Mouse (Mus musculus): ENCODE results near the gene Zfp804a. TPM values are rescaled to one million over a fixed set of nuclear protein-coding genes. Genes with fewer than 3 reads are reported as not detected.

The Zfp804a gene
- polyA plus RNA-seq, 1 experiment from 2014 or later, result 0.02 TPM

DNA sequence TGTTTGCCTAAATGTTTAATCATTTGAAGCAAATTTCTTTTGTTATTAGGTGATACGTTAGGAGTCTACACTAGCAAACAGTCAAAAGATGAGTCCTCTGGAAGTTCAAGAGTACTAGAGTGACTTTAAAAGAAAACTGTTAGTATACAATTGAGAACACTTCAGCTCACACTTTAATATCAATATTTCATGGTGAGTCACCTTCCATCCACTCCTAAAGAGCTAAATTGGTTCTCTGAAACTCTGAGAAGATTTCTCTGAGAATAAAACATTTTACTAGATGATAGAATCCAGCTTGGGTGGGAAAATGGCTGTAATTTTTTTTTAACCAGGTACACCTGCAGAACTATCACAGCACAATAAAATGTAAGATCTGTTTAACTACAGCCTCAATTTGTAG, 157.6 kb downstream of the Zfp804a start:
- H3K27me3 ChIP-seq (ENCODE audit: control insufficient read depth, insufficient read depth, low read depth, low read length), result no peaks in the 10 kb centered on the region
- no peak for ATAC-seq (ENCODE audit: low read depth)
- WGBS (ENCODE audit: insufficient replicate concordance), result 64% methylated on average over 1 of the region's 1 CpGs

DNA sequence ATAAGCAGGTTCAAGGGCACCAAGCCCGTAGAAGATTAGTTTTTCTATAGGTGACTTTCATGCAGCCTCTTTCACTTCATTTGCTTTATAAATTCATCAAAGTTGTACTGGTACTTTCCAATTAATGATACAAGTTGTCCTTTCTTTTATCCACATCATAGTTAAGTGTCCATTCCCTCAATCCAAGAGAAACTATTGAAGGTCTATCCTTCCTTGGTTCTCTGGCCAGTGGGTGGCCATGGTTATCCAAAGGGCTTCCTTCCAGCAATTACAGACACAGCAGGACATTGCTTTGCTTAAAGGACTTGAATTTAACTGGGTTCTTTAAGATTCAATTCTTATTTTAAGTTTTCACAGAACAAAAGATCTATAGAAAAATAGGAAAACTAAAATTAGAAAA, 158.9 kb downstream of the Zfp804a start:
- Histone ChIP-seq H3K36me3 (ENCODE audit: control insufficient read depth, insufficient read depth) (no peaks in the 10 kb centered on the region), H3K4me2 (ENCODE audit: low read depth, low read length) (no peak overlapping the region), H3K27ac (ENCODE audit: low read length) (no peak overlapping the region), H3K4me1 (ENCODE audit: control insufficient read depth, low read depth, low read length) (no peaks in the 10 kb centered on the region), H3K27me3 (ENCODE audit: control insufficient read depth, insufficient read depth, low read depth, low read length) (no peaks in the 10 kb centered on the region), H3K4me3 (ENCODE audit: low read depth, low read length) (no peak overlapping the region), H3K9me3 (replicated peaks; ENCODE audit: control insufficient read depth, low read length) (no peaks in the 10 kb centered on the region), H3K9ac (ENCODE audit: low read depth, low read length) (no peak overlapping the region)
- WGBS (ENCODE audit: insufficient replicate concordance), result 61% methylated on average over 1 of the region's 1 CpGs
- no peak for ATAC-seq (ENCODE audit: low read depth)

More for the DNA sequence above, 157.6 kb downstream of the Zfp804a start:
- Histone ChIP-seq H3K27ac (ENCODE audit: low read length) (no peak overlapping the region), H3K9ac (ENCODE audit: low read depth, low read length) (no peak overlapping the region), H3K4me2 (ENCODE audit: low read depth, low read length) (no peak overlapping the region), H3K36me3 (ENCODE audit: control insufficient read depth, insufficient read depth) (no peaks in the 10 kb centered on the region), H3K9me3 (replicated peaks; ENCODE audit: control insufficient read depth, low read length) (no peaks in the 10 kb centered on the region), H3K4me3 (ENCODE audit: low read depth, low read length) (no peak overlapping the region), H3K4me1 (ENCODE audit: control insufficient read depth, low read depth, low read length) (no peaks in the 10 kb centered on the region)

DNA sequence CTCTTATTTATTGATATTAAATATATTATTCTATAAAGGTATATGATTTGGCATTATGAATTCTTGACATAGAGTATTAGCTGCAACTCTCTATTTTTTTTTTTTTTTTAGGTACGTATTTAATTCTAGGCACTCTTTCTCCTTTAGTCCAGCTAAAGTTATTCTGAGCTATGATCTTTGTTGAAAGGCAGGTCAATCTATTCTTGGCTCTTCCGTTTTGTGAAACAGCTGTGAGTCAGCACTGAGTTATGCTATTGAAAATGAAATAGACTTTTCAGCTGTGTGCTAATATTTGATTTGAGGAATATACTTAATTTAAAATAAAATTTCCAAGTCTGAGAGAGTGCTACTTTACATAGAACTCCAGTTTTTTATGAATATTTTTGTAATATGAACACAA, 164.9 kb downstream of the Zfp804a start:
- 58% methylated on average over 2 of the region's 2 CpGs for WGBS (ENCODE audit: insufficient replicate concordance)

DNA sequence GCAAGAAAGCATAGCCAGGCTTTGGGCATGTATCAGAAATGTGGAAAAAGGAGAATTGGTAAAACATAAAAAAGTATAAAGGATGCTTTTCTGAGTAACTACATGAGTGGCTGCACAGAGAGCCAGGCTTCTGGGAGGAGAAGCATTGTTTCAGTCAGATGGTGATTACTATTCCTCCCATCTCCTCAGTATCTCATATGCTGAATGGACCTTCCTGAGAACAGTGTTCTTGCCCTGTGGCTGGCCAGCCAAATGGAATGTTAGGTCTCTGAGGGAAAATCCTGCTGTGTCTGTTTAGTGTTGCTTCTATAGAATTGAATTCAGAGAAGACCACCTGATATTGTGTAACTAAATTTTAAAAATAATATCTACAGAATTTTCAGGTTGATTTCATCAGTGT, 193.0 kb downstream of the Zfp804a start:
- H3K36me3 ChIP-seq (ENCODE audit: control insufficient read depth, insufficient read depth), result no peaks in the 10 kb centered on the region
- no peaks in the 10 kb centered on the region for H3K27me3 ChIP-seq (ENCODE audit: control insufficient read depth, insufficient read depth, low read depth, low read length)
- no peak overlapping the region for H3K27ac ChIP-seq (ENCODE audit: low read length)
- H3K9me3 ChIP-seq (replicated peaks; ENCODE audit: control insufficient read depth, low read length), result no peaks in the 10 kb centered on the region
- no peaks in the 10 kb centered on the region for H3K4me1 ChIP-seq (ENCODE audit: control insufficient read depth, low read depth, low read length)
- ATAC-seq (ENCODE audit: low read depth), result no peak
- H3K4me3 ChIP-seq (ENCODE audit: low read depth, low read length), result no peak overlapping the region
- H3K9ac ChIP-seq (ENCODE audit: low read depth, low read length), result no peak overlapping the region
- no peak overlapping the region for H3K4me2 ChIP-seq (ENCODE audit: low read depth, low read length)

More for the DNA sequence above, 164.9 kb downstream of the Zfp804a start:
- ATAC-seq (ENCODE audit: low read depth), result no peak
- Histone ChIP-seq H3K9ac (ENCODE audit: low read depth, low read length) (no peak overlapping the region), H3K9me3 (replicated peaks; ENCODE audit: control insufficient read depth, low read length) (no peaks in the 10 kb centered on the region), H3K27me3 (ENCODE audit: control insufficient read depth, insufficient read depth, low read depth, low read length) (no peaks in the 10 kb centered on the region), H3K4me1 (ENCODE audit: control insufficient read depth, low read depth, low read length) (no peaks in the 10 kb centered on the region), H3K4me2 (ENCODE audit: low read depth, low read length) (no peak overlapping the region), H3K27ac (ENCODE audit: low read length) (no peak overlapping the region), H3K36me3 (ENCODE audit: control insufficient read depth, insufficient read depth) (no peaks in the 10 kb centered on the region), H3K4me3 (ENCODE audit: low read depth, low read length) (no peak overlapping the region)

DNA sequence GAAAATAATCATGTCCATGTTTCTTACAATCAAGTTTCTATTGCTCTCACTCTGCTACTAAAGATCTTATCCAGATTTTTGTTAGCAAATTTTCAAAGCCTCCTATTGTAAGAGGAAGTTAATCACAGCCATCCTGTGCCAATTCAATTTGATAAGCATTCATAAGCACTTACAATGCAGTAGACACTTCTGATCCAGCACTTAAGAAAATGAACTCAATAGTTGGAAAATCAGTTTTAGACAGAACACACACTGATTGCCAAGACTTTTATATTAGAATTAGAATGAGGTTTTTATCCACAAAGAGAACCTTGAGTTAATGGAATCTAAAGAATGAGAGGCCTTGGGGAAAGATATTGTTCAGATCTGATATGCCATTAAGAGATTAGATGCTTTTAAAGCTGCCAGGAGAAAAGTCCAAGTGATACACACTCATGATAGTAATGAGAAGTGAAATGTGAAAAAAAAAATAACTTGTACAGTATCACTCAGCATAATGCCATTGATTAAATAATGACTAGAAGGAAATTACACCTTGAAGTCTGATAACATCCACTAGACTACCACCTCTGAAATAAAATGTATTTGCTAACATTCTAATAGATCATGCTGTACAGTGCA, 194.0 kb downstream of the Zfp804a start:
- Histone ChIP-seq H3K4me1 (ENCODE audit: control insufficient read depth, low read depth, low read length) (no peaks in the 10 kb centered on the region), H3K27ac (ENCODE audit: low read length) (no peak overlapping the region), H3K4me3 (ENCODE audit: low read depth, low read length) (no peak overlapping the region), H3K27me3 (ENCODE audit: control insufficient read depth, insufficient read depth, low read depth, low read length) (no peaks in the 10 kb centered on the region), H3K36me3 (ENCODE audit: control insufficient read depth, insufficient read depth) (no peaks in the 10 kb centered on the region), H3K9ac (ENCODE audit: low read depth, low read length) (no peak overlapping the region), H3K9me3 (replicated peaks; ENCODE audit: control insufficient read depth, low read length) (no peaks in the 10 kb centered on the region), H3K4me2 (ENCODE audit: low read depth, low read length) (no peak overlapping the region)
- no peak for ATAC-seq (ENCODE audit: low read depth)

DNA sequence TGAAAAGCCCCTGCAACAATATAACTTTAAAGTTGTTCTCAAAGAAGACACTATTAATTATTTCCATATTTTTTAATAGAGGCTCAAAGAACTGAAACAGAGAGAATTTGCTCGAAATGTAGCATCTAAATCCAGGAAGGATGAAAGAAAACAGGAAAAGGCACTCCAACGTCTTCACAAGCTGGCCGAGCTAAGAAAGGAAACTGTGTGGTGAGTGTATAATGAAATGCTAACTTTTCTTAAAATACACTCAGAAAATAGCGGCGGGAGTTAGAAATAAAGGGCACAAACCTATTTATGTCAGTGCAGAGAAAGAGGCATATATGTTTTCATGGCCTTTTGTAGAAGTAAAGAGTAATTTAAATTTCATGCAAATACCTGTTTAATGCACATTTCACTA, 200.4 kb downstream of the Zfp804a start:
- 34% methylated on average over 5 of the region's 5 CpGs for WGBS (ENCODE audit: insufficient replicate concordance)
- no peak overlapping the region for H3K27ac ChIP-seq (ENCODE audit: low read length)
- no peak for ATAC-seq (ENCODE audit: low read depth)
- no peak overlapping the region for H3K4me2 ChIP-seq (ENCODE audit: low read depth, low read length)
- H3K36me3 ChIP-seq (ENCODE audit: control insufficient read depth, insufficient read depth), result no peaks in the 10 kb centered on the region
- H3K27me3 ChIP-seq (ENCODE audit: control insufficient read depth, insufficient read depth, low read depth, low read length), result no peaks in the 10 kb centered on the region
- H3K4me3 ChIP-seq (ENCODE audit: low read depth, low read length), result no peak overlapping the region
- no peaks in the 10 kb centered on the region for H3K4me1 ChIP-seq (ENCODE audit: control insufficient read depth, low read depth, low read length)
- H3K9me3 ChIP-seq (replicated peaks; ENCODE audit: control insufficient read depth, low read length), result no peaks in the 10 kb centered on the region
- H3K9ac ChIP-seq (ENCODE audit: low read depth, low read length), result no peak overlapping the region

DNA sequence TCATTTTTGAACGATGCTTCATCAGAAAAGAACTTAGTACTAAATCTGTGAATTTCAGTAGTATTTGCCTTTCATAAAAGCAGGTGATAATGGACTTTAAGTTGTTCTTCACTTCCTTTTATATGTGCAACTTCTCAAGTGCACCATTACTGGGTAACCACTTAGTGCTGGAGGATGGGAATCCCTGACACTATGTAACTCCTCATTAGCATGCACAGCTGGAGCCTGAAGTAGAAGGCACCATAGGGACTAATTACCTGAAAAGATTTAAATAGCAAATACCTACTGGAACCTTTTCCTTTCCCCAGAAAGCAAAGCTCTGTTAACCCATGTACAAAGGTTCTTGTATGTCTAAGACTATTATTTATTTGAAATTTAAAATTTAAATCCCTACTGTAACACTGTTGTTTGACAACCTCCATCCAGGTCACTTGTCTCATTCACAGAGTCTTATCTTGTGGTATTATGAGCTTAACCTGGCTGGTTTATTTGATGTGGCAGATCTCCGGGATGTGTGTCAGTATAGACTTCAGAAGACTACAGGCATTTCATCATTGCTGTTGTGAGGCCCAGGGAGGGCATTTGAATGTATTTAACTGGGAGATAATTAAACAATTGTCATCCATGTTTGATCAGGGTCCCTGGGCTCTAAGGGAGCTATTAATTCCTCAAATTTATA, 229.7 kb downstream of the Zfp804a start:
- Histone ChIP-seq H3K36me3 (ENCODE audit: control insufficient read depth, insufficient read depth) (no peaks in the 10 kb centered on the region), H3K4me1 (ENCODE audit: control insufficient read depth, low read depth, low read length) (no peaks in the 10 kb centered on the region), H3K9ac (ENCODE audit: low read depth, low read length) (no peak overlapping the region), H3K4me2 (ENCODE audit: low read depth, low read length) (no peak overlapping the region), H3K9me3 (replicated peaks; ENCODE audit: control insufficient read depth, low read length) (no peaks in the 10 kb centered on the region), H3K27me3 (ENCODE audit: control insufficient read depth, insufficient read depth, low read depth, low read length) (no peaks in the 10 kb centered on the region), H3K27ac (ENCODE audit: low read length) (no peak overlapping the region), H3K4me3 (ENCODE audit: low read depth, low read length) (no peak overlapping the region)
- WGBS (ENCODE audit: insufficient replicate concordance), result 61% methylated on average over 2 of the region's 2 CpGs
- no peak for ATAC-seq (ENCODE audit: low read depth)

DNA sequence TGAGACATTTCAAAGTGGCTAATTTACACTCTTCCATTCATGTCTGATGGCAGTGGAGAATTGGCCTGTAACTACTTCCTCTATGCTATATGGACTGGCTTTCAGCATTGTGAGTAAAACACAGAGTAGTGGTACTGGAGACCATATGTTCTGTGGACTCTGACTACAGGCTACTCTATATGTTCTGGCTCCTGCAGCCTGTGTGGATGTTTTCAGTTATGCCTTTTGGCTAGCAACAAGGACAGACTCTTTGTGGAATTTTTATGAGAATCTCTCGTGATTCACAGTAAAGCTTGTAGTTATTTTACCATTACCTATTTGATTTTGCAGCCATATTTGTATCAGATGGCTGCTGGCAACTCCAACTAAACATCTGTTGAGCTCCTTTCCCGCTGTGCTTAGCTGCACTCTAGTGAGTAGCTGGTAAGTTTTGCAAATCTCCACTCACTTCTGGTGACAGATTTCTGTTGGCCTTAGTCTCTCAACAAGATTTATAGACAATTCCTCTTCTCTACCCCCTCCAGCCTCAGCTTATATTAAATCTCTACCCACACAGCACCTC, 242.0 kb downstream of the Zfp804a start:
- H3K4me1 ChIP-seq (ENCODE audit: control insufficient read depth, low read depth, low read length), result no peaks in the 10 kb centered on the region
- no peaks in the 10 kb centered on the region for H3K9me3 ChIP-seq (replicated peaks; ENCODE audit: control insufficient read depth, low read length)
- H3K27ac ChIP-seq (ENCODE audit: low read length), result no peak overlapping the region
- no peak overlapping the region for H3K4me3 ChIP-seq (ENCODE audit: low read depth, low read length)
- H3K9ac ChIP-seq (ENCODE audit: low read depth, low read length), result no peak overlapping the region
- no peaks in the 10 kb centered on the region for H3K36me3 ChIP-seq (ENCODE audit: control insufficient read depth, insufficient read depth)
- no peak overlapping the region for H3K4me2 ChIP-seq (ENCODE audit: low read depth, low read length)
- ATAC-seq (ENCODE audit: low read depth), result no peak
- WGBS (ENCODE audit: insufficient replicate concordance), result 38% methylated on average over 2 of the region's 2 CpGs
- no peaks in the 10 kb centered on the region for H3K27me3 ChIP-seq (ENCODE audit: control insufficient read depth, insufficient read depth, low read depth, low read length)
